Mouse (Mus musculus) urinary bladder, postnatal 4 days (tissue): ENCODE measurements around the gene Gm29866.
"Not testable (repeated sequence)": the region's sequence is repeated elsewhere in the genome, so short reads cannot be mapped to it uniquely, and the experiment has no call there.

Experiments used
- DNase-seq, 2 experiments: peaks; one replicate each; pipeline ENCODE4 v3.0.0; 2021 to 2022; ENCODE audit warnings: low spot score in 2 of 2

Gm29866 gene

GRCm38 (mm10) chrY:20993557-20993956 is at the start of gene Gm29866:
Gene Gm29866 (minus strand): TSS chrY:20993657.
- DNase-seq, result not testable (repeated sequence)
